Mouse (Mus musculus) hindbrain, postnatal 0 days (tissue): Measurements from ENCODE around the gene Ankrd35. TPM values are rescaled to one million over a fixed set of nuclear protein-coding genes. Genes with fewer than 3 reads are reported as not detected.
A peak's percentile ranks its signal among the peaks of the same experiment; 100 is the strongest.

ENCODE experiments used
- ATAC-seq: fragments of 200-750 bp; cut with Nextera tagmentation; 2 replicates; pipeline ENCODE4 v1.8.0; 2017; ENCODE audit warnings: mild to moderate bottlenecking, moderate TSS enrichment, moderate library complexity
- DNase-seq: peaks from one replicate; pipeline ENCODE4 v3.0.0-alpha.2; 2015; ENCODE audit warnings: low spot score
- H3K27ac ChIP-seq: fragments of 300-500 bp; sonication (generic); 2 replicates; pipeline ENCODE4 v1.5.1; 2014; ENCODE audit warnings: mild to moderate bottlenecking
- H3K27me3 ChIP-seq: fragments of 300-500 bp; sonication (generic); 2 replicates; pipeline ENCODE4 v1.6.1; 2014; ENCODE audit warnings: low read length, mixed read lengths; ENCODE audit not compliant: insufficient read depth
- H3K36me3 ChIP-seq: fragments of 300-500 bp; sonication (generic); 2 replicates; pipeline ENCODE4 v1.6.1; 2014; ENCODE audit warnings: low read length, mixed read lengths; ENCODE audit not compliant: insufficient read depth
- H3K4me1 ChIP-seq: fragments of 300-500 bp; sonication (generic); 2 replicates; pipeline ENCODE4 v1.6.1; 2014; ENCODE audit warnings: antibody characterized with exemption, low read length, mixed read lengths; ENCODE audit not compliant: insufficient read depth
- H3K4me2 ChIP-seq: fragments of 300-500 bp; sonication (generic); 2 replicates; pipeline ENCODE4 v1.6.1; 2014; ENCODE audit warnings: low read depth, mild to moderate bottlenecking, low read length, moderate library complexity, mixed read lengths
- H3K4me3 ChIP-seq: fragments of 300-500 bp; sonication (generic); 2 replicates; pipeline ENCODE4 v1.5.1; 2014; ENCODE audit warnings: low read length
- H3K9ac ChIP-seq: fragments of 300-500 bp; sonication (generic); replicated peaks from 2 replicates; pipeline ENCODE4 v1.6.1; 2014; ENCODE audit warnings: mild to moderate bottlenecking, low read length, moderate library complexity, mixed read lengths
- H3K9me3 ChIP-seq: fragments of 300-500 bp; sonication (generic); 2 replicates; pipeline ENCODE4 v1.6.1; 2016; ENCODE audit warnings: low read length, mixed read lengths
- CTCF ChIP-seq: IDR thresholded peaks from 2 replicates; pipeline ENCODE4 v1.5.1; 2016; ENCODE audit warnings: antibody characterized with exemption, control low read depth, low read depth
- WGBS: fragments of 180-500 bp; shearing (Covaris S2); extraction: QIAGEN DNeasy Blood & Tissue Kit; methylation state at CpG from one replicate; pipeline ENCODE4 v1.1.7; 2014; 5-methylcytosine and 5-hydroxymethylcytosine counted together
- polyA plus RNA-seq: library from polyadenylated mRNA; unstranded; fragments of >200 nt; fragmentation: Nextera tagmentation; extraction: Ambion mirVana; gene quantifications from 2 replicates; pipeline ENCODE4 v1.2.1, GENCODE M21; 2015
- total RNA-seq: library from RNA; depleted of rRNA; stranded (reverse); fragments of >200 nt; gene quantifications from 2 replicates; pipeline ENCODE4 v1.2.3, GENCODE M21; 2014; rRNA removed

The Ankrd35 gene
- total RNA-seq, result 2.1 and 6.4 TPM in 2 replicates
- 2.8 and 3.0 TPM in 2 replicates for polyA plus RNA-seq

DNA sequence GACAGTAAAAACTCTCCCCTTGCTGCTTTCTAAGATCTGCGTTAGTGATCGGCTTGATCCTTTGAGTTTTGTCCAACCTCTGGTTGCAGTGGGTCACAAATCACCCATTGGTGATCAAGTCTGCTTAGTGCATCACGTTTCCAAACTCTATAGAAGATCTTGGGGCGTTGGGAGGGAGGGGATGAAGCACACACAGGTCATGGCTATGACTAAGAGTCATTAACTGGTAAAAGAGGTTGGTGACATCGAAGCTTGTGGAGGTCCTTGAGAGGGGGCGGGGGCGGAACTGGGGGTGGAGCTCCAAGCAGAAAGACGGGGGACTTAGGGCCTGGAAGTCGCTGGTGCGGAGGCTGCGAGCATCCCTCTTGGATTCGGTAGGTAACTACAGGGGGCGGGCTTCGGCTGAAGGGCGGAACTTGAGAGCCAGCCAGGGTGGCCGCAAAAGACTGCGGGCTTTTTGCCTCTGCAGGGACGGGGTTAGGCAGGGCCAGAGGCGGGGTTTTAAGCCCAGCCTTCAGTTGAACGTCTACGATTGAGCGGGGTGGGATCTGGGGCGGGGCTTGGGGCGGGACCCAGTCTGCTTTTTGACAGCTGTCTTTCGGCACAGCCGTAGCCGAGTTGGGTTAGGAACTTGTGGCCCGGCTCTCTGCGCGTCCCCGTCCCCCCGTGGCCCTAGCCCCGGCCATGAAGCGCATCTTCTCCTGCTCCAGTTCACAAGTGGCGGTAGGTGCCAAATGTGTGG is at the start of gene Ankrd35:
Ankrd35 (plus strand) TSS at position 405 of the 742 bp plus-strand sequence.
- 5% methylated on average over 35 of the region's 35 CpGs for WGBS
- Histone ChIP-seq H3K9ac (peak within 1 kb of the TSS; percentile 49), H3K4me2 (peak within 1 kb of the TSS; percentile 83), H3K36me3 (no peaks in the 10 kb centered on the region), H3K9me3 (no peaks in the 10 kb centered on the region), H3K4me3 (peak within 1 kb of the TSS; percentile 47), H3K27me3 (no peaks in the 10 kb centered on the region), H3K27ac (no peak within 1 kb of the TSS), H3K4me1 (no peaks in the 10 kb centered on the region)
- peak; percentile 52 for TF ChIP-seq CTCF
- DNase-seq (peak; percentile 87), ATAC-seq (peak; percentile 96)

DNA sequence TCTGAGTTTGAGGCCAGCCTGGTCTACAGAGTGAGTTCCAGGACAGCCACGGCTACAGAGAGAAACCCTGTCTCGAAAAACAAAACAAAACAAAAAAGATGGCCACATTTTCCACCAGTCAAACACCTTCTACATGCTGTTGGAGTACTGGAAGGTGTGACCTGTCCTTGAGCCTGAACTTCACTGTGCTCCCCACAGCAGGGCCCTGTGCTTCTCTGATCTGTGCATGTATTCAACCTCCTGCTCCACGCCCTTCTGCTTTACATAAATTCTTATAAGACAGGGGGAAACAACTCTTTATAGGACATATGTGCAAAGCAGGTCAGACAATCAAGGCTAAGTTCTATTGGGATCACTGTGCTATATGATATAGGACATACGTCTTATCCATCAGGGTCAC is 46.7 kb upstream of the Ankrd35 start:
- no peak for DNase-seq
- no peak overlapping the region for H3K4me2 ChIP-seq
- ATAC-seq, result no peak
- H3K27ac ChIP-seq, result no peak overlapping the region
- no peak for TF ChIP-seq CTCF
- no peak overlapping the region for H3K4me3 ChIP-seq
- no peaks in the 10 kb centered on the region for H3K4me1 ChIP-seq
- peaks cover 40% of the 10 kb centered on the region; the same call in 1 of the 2 replicates for H3K36me3 ChIP-seq
- H3K9ac ChIP-seq, result no peak overlapping the region
- H3K9me3 ChIP-seq, result no peaks in the 10 kb centered on the region
- no peaks in the 10 kb centered on the region for H3K27me3 ChIP-seq
- 97% methylated on average over 4 of the region's 4 CpGs for WGBS

DNA sequence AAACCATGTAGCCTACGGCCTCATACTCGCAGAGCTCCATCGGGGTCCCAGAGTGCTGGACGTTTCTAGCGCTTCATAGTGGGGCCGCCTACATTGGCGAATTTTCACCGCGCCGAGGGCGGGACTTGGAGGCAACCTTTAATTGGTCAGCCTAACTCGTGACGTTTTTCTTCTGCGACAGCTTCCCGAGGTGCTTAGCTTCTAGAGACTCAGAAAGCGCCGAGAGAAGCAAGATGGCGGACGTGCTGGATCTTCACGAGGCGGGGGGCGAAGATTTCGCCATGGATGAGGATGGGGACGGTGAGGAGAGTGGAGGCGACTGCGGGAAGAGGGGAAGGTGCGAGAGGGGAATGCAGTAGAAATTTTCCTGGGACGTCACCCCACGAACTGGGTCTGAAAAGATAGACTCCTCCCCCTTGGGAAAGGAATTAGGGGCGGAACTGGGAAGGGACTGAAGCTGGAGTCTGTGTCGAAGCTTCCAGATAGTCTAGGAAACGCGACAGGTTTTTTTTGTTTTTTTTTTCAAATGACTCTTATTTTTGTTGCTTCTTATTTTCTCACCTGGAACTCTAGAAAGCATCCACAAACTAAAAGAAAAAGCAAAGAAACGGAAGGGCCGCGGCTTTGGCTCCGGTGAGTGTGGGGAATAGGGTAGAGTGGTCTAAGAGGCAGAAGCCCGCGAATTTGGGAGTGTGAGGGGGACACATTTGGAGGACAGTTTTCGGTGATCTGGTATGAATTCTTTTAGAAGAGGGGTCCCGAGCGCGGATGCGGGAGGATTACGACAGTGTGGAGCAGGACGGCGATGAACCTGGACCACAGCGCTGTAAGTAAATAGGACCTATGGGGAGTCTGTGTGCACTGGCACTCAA is 40.0 kb upstream of the Ankrd35 start, which contains the start of gene Rbm8a:
Rbm8a (plus strand) TSS at position 205 of the 872 bp plus-strand sequence.
- Histone ChIP-seq H3K4me2 (peak within 1 kb of the TSS; percentile 82), H3K27me3 (no peaks in the 10 kb centered on the region), H3K36me3 (peaks cover 17% of the 10 kb centered on the region; the same call in 1 of the 2 replicates), H3K9ac (peak within 1 kb of the TSS; percentile 69), H3K4me3 (peak within 1 kb of the TSS; percentile 63), H3K9me3 (no peaks in the 10 kb centered on the region), H3K4me1 (peaks cover 7% of the 10 kb centered on the region; the same call in 1 of the 2 replicates), H3K27ac (peak within 1 kb of the TSS; percentile 81)
- ATAC-seq (peak; percentile 96), DNase-seq (peak; percentile 100)
- under 1% methylated on average over 48 of the region's 48 CpGs for WGBS
- TF ChIP-seq CTCF, result no peak

DNA sequence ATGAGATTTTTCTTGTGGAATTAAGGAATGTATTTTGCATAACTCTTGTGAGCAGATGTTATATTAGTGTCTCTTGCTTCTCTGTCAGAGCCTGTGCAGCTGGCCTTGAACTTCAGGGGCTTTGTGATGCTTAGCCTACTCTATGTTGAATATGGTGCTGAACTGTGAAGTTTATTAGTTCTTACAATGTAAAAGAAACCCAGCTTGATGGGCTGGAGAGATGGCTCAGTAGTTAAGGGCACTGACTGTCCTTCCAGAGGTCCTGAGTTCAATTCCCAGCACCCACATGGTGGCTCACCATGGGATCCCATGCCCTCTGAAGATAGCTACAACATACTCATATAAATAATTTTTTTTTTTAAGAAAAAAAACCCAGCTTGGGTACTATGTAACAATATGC is 37.9 kb upstream of the Ankrd35 start:
- Histone ChIP-seq H3K4me2 (no peak overlapping the region), H3K36me3 (peaks cover 15% of the 10 kb centered on the region; the same call in 1 of the 2 replicates), H3K27me3 (no peaks in the 10 kb centered on the region), H3K27ac (no peak overlapping the region), H3K4me3 (no peak overlapping the region), H3K9me3 (no peaks in the 10 kb centered on the region), H3K4me1 (peaks cover 13% of the 10 kb centered on the region; the same call in 1 of the 2 replicates), H3K9ac (no peak overlapping the region)
- ATAC-seq (no peak), DNase-seq (no peak)
- TF ChIP-seq CTCF, result no peak

DNA sequence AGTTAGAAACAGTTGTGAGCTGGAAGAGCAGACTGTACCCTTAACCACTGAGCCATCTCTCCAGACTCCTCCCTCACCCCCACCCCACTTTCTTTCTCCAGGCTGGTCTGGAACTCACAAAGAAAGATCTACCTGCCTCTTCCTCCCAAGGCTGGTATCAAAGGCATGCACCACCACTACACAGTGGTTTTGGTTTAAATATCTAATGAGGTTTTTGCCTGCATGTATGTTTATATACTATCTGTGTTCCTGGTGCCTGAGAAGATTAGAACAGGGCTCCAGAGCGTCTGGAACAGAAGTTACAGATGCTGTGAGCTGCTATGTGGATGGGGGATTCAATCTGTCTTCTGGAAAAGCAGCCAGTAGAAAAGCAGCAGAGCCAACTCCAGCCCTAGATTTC is 35.9 kb upstream of the Ankrd35 start:
- WGBS, result 75% methylated on average over 1 of the region's 1 CpGs
- H3K4me3 ChIP-seq, result no peak overlapping the region
- ATAC-seq (no peak), DNase-seq (no peak)
- H3K27me3 ChIP-seq, result no peaks in the 10 kb centered on the region
- no peak overlapping the region for H3K4me2 ChIP-seq
- no peak overlapping the region for H3K9ac ChIP-seq
- no peaks in the 10 kb centered on the region for H3K9me3 ChIP-seq
- no peak for TF ChIP-seq CTCF
- H3K4me1 ChIP-seq, result peaks cover 13% of the 10 kb centered on the region; the same call in 1 of the 2 replicates
- peaks cover 27% of the 10 kb centered on the region; the same call in 1 of the 2 replicates for H3K36me3 ChIP-seq
- H3K27ac ChIP-seq, result no peak overlapping the region

DNA sequence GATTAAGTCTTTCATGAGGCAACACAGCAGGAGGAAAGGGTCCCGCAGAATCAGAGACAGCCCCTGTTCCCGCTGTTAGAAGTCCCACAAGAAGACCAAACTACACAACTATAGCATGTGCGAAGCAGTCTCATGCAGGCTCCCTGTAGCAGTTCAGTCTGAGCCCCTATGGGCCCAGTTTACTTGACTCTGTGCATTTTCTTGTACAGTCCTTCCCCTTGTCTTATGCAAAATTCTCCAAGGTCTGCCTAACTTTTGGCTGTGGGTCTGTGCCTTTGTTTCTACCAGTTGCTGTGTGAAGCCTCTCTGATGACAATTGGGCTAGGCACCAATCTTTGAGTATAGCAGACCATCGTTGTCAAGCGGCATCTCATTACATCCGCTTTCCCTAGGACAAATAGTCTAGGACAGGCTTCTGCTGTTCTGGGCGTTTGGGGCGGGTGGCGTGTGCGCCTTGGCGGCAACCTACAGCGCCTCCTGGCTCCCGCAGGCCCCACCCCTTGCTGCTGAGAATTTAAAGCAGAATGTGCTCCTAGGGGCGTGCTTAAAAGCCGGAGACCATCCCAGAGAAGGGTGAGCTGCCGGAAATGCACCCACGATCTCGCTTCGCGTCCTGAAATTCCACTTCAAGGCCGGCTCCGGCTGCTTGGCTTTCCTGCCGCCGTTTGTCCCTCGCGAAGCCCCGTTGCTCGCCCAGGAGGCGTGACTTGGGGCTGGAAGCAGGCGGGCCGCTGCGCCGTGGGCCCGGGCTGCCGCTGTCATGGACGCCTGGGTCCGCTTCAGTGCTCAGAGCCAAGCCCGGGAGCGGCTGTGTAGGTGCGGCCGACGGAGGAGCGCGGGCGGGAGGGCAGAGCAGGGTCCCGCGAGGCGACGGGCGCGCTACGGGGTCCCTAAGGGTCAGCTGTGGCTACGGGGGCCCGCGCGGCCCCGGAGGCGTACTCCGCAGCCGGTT is 34.7 kb upstream of the Ankrd35 start, which contains the start of the genes Pex11b and Gm42957:
Pex11b (plus strand) TSS at position 449 of the 952 bp plus-strand sequence.
Gm42957 (plus strand) TSS at position 547 of the 952 bp plus-strand sequence.
- peaks cover 34% of the 10 kb centered on the region; the same call in 1 of the 2 replicates for H3K36me3 ChIP-seq
- peaks cover 13% of the 10 kb centered on the region; the same call in 1 of the 2 replicates for H3K4me1 ChIP-seq
- ATAC-seq, result peak; percentile 90
- peak within 1 kb of the TSS; percentile 93 for H3K9ac ChIP-seq
- H3K27ac ChIP-seq, result peak within 1 kb of the TSS; percentile 79
- no peaks in the 10 kb centered on the region for H3K27me3 ChIP-seq
- peak within 1 kb of the TSS; percentile 79 for H3K4me3 ChIP-seq
- H3K4me2 ChIP-seq, result peak within 1 kb of the TSS; percentile 94
- H3K9me3 ChIP-seq, result no peaks in the 10 kb centered on the region
- 2% methylated on average over 60 of the region's 60 CpGs for WGBS
- TF ChIP-seq CTCF, result peak; percentile 62
- peak; percentile 88 for DNase-seq
